Mouse (Mus musculus) thymus, postnatal 4 days (tissue): ENCODE measurements around the gene Shank3.
A peak's percentile ranks its signal among the peaks of the same experiment; 100 is the strongest.

Experiments used
- DNase-seq: peaks from one replicate; pipeline ENCODE4 v3.0.0; 2021

The Shank3 gene

DNA sequence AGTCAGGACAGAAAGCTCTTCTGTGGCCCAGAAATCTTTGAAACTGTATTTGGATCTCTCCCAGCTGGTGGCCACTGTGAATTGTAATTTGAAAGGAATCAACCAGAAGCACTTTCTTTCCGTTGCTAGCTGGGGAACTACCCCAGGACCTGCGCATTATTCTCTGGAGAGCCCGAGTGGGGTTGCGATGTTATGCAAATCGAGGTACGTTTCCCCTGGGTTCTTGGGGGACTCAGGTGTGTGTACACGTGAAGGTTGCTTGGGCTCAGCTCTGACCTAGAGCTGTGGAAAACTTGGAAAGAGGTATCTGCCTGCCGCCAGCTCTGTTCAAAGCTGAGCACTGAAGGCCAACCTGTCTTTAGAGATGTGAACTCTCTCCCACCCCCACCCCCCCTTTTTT, 21.6 kb upstream of the Shank3 start:
- DNase-seq, result no peak

GRCm38 (mm10) chr15:89478622-89479021, 20.8 kb upstream of the Shank3 start:
- no peak for DNase-seq

GRCm38 (mm10) chr15:89480584-89480983, 18.8 kb upstream of the Shank3 start:
- DNase-seq, result no peak

DNA sequence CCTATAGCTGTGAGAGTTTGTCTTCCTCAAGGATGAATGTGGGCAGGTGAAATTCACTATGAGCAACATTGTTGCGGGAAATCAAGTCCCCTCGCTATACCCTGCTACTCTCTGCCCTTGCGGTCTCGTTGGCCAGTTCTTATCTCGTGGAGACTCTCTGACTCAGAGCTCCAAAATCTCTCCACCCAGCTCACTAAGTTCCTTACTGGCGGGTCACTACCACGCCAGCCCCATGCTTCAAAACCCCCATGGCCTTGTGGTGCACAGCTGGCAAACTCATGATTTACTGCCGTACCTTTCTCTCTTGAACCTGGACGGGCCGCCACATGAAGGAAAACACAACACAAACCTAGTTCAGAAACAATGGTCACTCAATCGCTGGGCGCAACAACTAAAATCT, 11.2 kb upstream of the Shank3 start:
- DNase-seq, result no peak

GRCm38 (mm10) chr15:89488611-89489117, 10.8 kb upstream of the Shank3 start:
- no peak for DNase-seq

GRCm38 (mm10) chr15:89494970-89495369, 4.5 kb upstream of the Shank3 start:
- peak; percentile 29 for DNase-seq

DNA sequence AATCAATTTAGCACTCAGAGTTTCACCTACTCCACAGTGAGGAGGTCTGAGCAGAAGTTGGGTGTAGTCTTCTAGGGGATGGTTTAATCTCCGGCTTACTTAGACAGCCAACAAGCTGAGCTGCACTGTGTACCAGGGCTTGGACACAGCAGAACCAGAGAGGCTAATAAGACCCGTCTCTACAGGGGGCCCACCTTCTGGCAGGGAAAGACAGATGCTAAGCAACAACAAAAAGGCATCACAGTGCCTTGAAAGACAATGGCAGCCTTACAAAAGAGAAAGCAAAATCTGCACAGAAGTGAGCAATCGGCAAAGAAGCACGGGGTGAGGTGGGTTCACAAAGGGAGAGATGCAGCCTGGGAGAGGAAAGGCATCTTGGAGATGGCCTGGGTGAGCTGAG, 3.3 kb upstream of the Shank3 start:
- no peak for DNase-seq

- DNase-seq, result no peak
Observed at GRCm38 (mm10) chr15:89496841-89497240, 2.6 kb upstream of the Shank3 start.

GRCm38 (mm10) chr15:89497391-89498048, 1.9 kb upstream of the Shank3 start:
- peak; percentile 14 for DNase-seq

- peak; percentile 79 for DNase-seq
Observed at GRCm38 (mm10) chr15:89498049-89498960, 1.1 kb upstream of the Shank3 start.

DNA sequence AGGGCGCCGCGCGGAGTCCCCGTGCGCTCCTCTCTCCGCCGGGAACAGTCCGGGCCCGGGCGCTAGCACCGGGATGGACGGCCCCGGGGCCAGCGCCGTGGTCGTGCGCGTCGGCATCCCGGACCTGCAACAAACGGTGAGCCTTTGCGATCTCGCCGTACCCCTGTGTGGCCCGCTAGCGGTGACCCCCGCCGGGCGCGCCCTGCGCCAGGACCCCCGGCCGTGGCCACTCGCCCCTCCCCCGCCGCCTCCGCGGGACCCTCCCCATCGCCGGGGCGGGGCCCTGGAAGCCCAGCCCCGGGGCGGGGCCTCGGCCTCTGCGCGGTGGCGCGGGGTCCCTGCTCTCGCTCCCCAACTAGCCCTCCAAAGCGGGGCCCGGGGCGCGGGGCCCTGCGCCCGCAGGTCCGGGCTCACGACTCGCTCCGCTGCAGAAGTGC, 379 bp downstream of the Shank3 start:
- peak; percentile 75 for DNase-seq

- DNase-seq, result no peak
Observed at GRCm38 (mm10) chr15:89500221-89500791, 883 bp downstream of the Shank3 start.

DNA sequence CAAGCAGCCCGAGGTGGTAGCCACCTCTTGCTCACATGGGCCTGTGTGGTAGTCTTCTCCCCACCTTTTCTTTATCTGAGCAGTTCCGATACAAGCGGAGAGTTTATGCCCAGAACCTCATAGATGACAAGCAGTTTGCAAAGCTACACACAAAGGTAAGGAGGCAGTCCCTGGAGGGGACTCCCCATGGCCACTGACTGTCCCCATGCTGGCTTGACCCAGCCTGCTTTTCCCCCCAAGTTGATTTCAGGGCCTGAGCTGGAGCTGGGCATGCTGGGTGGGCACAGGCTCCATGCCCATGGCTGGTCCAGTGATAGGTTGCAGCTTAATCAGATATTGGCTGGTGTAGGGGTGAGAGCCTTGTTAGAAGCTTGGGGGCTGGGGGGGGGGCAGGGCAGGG, 1.9 kb downstream of the Shank3 start:
- no peak for DNase-seq

- DNase-seq, result no peak
Observed at GRCm38 (mm10) chr15:89504838-89505237, 5.4 kb downstream of the Shank3 start.

DNA sequence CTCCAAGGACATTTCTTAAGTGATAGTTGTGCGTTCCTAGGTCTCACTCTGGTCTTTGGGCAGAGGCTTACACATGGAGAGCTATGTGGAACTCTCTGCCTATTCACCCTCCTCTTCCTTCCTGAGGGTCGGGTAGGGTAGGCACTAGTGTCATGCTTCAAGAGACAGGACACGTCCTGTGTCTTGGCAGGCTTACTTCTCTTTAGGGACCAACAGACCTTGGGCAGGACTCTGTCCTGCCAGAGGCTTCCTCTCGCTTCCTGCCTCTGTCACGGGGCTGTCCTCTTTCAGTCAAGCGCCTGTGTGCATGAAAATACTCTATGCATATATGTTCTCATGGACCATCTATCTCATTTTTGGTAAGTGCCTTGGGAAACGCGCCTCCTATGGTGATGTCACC, 8.3 kb downstream of the Shank3 start:
- no peak for DNase-seq

DNA sequence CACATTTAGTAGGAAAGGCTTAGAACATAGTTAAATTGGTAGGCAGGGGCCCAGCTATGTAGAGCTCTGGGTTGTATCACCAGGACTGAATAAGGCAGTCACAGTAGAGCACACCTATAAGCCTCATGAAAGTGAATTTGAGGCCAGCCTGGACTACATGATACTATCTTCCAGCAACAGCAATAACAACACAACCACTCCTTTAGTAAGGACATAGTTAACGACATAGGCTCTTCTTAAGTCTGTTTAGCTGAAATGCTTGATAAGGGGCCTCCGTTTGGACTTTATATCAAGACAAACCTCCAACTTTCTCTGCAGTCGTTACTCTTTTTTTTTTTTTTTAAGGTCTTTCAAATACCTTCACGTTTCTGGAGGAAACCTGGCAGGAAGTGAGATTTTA, 13.3 kb downstream of the Shank3 start:
- no peak for DNase-seq

DNA sequence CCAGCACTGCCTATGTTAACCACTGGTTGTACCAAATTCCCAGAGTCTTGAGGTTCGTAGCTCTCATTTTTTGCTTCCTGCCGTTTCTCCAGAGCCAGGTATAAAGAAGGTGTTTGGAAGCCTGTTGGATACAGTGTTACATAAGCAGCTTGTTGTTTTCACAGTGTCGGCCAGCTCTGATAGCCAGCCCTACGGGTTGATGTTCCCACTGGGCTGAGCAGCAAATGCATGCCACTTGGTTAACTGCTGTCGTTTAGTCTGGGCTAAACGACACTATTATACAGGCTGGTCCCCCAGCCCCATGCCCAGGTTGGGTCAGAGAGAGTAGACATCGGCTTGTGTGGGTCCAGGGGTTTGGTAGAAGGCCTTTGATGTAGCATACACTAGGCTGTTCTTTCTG, 22.5 kb downstream of the Shank3 start:
- no peak for DNase-seq

DNA sequence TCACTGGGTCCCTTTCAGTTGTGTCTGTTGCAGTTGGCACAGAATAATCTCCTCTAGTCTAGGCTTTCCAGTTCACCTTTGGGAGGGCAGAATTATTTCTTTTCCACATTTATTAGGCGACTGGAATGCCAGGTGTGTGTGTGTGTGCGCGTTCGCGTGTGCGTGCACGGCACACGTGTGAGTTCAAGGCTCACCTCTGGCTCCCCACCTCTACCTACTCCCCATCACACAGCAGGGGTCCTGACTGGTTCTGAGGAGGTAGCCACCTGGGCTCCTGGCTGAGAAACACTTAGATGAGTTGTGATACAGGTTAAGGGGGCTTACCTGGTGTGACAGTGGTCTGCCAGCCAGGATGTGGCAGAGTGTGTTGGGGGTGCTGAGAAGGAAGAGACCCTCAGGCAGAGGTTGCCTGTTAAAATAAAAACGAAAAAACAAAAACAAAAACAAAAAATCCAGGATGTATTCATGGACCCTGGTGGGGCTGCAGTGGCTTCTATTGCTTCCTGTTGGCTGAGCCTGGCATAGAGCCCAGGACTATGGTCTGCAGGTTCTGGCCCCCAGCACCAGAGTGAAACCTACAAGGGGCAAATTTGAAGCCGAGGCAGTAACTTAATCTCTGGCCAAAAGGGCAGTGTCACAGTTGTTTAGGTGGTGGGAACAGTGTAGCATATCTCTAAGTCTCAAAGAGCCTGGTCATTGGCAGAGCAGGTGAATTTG, 23.3 kb downstream of the Shank3 start:
- DNase-seq, result no peak

DNA sequence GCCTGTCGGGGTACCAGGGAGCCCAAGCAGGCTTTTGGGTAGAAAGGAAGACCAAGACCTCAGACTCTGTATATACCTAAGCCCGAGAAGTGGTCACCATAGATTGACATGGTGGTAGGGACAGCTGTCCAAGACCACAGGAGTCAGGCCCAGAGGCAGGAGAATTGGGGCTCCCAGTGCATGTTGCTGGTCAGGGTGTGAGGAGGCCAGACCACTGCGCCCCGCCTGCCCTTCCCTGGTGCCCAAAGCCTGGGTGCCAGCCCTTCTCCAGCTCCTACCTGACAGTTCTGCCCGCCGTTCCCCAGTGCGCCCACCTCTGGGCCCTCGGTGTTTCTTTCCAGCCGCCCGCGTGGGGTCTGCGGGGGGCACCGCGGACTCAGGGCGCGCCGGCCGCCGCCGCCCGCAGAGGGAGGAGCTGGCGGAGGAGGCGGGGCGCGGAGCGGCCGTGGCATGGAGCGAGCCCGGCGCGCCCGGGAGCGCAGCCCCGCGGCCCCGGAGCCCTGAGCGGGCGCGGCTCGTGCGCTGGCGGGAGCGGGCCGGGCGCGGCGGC, 23.9 kb downstream of the Shank3 start:
- DNase-seq, result no peak

GRCm38 (mm10) chr15:89524001-89524571, 24.7 kb downstream of the Shank3 start:
- no peak for DNase-seq

DNA sequence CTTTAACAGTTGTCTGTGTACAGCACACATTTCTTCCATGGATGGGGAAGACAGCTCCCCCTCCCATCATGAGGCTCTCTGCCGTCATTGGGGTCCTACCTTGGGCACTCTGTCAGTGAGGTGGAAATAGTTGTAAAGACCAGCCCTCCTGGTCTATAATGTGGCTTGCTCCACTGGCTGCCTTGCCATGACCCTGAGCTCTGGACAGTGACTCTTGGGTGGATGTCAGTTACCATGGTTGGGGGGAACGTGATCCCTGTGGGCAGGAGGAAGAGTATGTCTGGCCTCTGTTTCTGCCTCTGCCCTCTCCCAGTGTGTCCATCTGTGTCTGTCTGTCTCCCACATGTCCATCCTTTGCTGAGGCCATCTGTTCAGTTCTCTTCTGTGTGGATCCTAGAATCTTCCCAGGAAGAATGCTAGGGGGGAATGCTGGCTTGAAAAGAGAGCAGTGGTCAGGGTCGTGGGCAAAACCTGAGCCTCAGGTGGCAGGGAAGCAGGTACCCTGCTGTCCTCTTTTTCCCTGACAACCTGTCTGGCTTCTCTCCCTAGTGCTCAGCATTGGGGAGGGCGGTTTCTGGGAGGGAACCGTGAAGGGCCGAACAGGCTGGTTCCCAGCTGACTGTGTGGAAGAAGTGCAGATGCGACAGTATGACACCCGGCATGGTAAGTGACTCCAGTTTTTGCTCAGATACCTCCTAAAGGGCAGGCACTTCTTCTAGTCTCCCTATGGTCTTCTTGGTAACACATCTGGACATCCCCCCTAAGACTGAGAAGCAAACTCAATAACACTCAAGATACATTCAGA, 25.4 kb downstream of the Shank3 start:
- DNase-seq, result no peak
